Mouse (Mus musculus) adrenal gland, postnatal 25 days (tissue): Measurements from ENCODE around the gene Xylb. TPM values are rescaled to one million over a fixed set of nuclear protein-coding genes. Genes with fewer than 3 reads are reported as not detected.

Experiments
- DNase-seq: peaks from one replicate; pipeline ENCODE4 v3.0.0; 2021; ENCODE audit warnings: mixed read lengths
- total RNA-seq: library from RNA; stranded (reverse); gene quantifications from 2 replicates; pipeline ENCODE4 v1.2.3, GENCODE M21; 2021

Gene Xylb
- total RNA-seq, 1 experiment from 2014 or later, result 2.6 TPM

DNA sequence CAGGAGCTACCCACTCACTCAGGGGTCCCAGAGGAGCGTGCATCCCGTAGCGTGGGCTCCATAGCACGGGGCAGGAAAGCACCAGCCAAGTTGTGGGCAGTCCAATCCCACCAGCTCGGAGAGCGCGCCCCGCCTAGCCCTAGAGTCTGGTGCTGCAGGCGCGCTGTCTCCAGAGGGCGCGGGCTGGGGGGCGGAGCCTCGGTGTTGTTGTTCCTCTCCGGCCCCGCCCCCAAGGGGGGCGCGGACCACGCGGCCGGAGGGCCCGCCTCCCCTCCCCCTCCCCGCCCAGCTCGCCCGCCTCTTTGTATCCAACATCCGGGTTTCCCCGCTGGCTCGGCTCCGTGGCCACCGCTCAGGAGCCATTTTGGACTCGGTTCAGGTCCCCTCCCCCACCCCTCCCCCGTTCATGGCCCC, 44.6 kb downstream of the Xylb start, which contains the start of gene Acvr2b:
Acvr2b (plus strand) TSS at position 318 of the 414 bp plus-strand sequence.
- peak; percentile 96 for DNase-seq

DNA sequence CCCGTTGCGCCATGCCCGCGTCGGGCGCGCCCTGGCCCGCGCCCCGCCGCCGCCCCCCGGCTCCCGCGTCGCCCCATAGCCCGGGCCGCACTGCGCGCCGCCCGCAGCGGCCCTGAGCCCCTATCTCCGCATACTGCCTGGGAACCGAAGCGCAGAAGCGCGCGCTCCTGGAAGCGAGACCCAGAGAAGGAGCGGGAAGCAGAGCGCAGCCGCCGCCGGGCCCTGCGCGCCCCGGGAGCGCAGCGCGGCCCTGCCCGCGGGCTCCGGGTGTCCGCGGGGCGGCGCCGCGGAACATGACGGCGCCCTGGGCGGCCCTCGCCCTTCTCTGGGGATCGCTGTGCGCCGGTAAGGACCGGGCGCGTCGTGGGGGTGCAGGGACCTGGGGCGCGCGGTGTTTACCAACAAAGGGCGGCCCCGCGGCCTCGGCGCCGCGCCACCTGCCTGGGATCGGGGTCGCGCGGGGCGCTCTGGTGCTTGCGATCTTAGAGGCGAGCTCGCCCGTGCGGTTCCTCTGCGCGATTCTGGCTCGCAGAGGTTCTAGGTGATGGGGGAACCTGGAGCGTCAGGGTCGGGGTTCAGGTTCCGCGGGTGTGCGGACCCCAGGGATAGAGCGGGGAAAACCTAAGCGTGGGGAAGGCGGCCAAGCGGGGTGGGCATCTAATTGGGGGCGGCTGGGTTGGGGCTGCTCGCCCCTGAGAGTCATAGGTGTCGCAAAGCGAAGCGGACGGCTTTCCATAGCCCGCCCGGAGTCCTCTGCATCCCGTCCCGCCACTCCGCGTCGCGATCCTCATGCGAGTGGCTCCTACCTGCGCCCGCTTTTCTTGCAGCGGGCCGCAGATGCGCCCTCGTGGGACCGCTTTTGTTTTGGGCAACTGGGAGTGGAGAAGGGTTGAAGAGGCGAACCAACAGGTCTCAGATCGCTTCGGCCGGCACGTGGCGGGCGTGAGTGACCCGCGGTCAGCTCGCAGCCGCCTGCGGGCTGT, 45.4 kb downstream of the Xylb start:
- DNase-seq, result peak; percentile 50

DNA sequence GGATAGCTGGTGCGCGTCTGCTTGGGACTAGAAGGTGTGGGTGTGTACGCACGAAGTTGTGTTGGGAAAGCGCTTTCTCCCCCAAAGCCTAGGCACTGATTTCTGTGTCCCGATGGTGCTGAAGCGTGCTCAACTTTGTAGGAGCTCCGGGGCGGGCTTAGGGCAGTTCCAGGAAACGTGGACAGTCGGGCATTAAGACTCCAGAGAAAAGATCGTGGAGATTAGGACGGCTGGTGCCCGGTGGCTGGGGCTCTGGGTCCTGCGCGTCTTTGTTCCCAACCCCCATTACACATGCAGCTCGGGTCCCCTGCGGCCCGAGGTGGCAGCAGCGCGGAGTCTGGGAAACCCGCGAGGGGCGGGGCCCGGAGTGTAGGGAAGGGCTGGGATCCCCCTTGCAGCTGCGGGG, 46.1 kb downstream of the Xylb start:
- DNase-seq, result peak; percentile 59

DNA sequence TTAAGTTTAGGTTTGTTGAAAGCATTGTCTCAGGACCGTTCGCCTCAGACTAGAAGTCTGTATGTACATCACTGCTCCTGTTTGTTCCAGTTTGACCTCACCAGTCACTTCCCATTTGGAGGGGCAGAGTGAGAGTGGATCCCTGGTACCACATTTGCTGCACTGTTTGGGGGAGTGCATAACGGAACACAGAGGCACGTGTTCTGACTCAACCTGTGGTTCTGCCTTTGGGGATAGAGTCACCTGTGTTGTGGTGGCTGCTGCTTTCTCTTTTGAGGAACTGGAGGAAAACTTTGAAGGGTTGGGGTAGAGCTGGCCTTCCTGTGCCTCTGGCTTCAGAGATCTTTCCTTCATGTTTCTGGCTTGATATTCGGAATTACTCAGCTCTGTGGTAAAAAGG, 46.9 kb downstream of the Xylb start:
- DNase-seq, result no peak

DNA sequence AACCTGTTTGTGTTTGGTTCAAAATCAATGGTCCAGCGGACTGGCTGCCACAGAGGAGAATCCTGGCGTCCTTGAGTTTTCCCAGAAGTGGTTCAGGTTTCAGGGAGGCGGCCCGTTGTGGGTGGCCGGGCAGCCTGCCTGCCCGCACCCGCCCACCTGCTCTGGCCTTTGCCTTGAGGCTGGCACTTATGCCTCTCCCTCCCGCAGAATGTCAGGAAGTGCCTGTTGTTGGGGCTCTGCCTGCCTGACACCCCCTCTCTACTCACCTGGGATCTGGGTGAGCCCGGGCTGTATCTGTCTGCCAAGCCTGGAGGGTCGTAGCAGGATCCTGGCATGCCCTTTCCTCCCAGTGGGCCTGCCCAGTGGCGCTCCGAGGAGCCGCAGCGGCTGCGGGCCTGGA, 50.7 kb downstream of the Xylb start:
- no peak for DNase-seq

DNA sequence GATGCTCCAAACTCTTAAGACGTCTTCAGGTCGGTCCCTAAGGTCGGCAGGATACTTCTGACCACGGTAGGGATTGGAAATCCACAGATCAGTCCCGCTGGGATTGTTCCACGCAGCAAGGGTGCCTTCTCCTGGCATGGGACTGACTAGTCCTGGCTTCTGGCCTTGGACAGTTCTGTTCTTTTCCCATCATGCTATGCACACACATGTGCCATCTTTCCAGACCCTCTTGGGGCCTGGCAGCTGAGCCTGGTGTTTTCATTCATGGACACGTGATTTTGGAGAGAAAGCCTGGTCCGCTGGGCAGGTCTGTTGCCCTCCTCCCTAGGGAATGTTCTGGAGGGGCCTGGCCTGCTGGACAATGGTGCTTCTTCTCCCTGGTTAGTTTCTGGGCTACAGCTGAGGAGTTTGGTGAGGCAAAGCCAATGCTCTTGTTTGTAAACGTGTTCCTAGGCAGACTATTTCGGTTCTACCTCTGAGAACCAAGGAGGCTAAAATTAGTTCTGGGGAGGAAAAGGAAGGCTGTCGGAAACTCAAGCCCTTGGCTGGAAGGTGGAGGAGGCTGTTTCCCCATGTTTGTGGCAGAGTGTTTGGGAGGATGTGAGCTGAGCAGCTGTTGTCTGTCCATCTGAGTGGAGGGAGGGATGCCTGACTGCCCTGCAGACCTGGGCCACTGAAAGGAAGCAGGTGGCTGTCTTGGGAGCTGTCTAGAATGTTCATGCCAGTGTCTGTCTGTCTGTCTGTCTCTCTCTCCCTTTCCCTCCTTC, 51.9 kb downstream of the Xylb start:
- no peak for DNase-seq

DNA sequence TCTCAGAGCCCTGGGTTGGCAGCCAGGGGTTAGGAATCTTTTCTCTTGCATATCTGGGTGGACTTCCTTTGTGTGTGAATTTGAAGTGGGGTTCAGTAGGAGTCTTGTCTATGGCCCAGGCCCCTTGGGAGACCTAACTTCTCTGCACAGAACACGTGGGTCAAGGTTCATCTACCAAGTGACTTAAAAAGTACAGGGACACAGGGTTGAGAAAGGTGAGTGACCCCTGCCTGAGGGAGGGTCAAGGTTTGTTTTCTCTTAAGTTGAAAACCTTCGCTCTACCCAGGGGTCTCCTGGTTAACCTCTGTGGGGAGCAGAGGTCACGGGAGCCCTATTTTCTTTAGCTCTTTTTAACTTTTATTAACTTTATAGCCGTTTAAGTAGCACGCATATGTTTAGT, 52.7 kb downstream of the Xylb start:
- no peak for DNase-seq

DNA sequence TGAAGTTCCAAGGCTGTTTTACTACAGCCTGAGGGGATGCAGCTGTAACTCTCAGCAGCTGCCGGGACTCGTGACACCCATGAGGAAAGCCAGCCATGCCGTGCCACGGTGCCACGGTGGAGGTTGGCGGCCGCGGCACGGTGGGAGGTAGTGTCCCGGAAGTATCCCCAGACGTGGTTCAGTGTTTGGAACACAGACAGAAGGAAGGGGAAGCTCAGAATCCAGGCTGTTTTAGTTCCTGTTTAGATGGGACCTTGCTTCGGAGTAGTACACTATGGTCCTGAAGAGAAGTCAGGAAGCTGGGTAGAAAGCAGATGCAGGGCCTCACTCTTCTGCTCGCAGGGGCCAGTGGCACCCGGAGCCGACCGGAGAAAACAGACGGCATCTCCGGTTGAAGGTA, 60.8 kb downstream of the Xylb start:
- DNase-seq, result no peak

DNA sequence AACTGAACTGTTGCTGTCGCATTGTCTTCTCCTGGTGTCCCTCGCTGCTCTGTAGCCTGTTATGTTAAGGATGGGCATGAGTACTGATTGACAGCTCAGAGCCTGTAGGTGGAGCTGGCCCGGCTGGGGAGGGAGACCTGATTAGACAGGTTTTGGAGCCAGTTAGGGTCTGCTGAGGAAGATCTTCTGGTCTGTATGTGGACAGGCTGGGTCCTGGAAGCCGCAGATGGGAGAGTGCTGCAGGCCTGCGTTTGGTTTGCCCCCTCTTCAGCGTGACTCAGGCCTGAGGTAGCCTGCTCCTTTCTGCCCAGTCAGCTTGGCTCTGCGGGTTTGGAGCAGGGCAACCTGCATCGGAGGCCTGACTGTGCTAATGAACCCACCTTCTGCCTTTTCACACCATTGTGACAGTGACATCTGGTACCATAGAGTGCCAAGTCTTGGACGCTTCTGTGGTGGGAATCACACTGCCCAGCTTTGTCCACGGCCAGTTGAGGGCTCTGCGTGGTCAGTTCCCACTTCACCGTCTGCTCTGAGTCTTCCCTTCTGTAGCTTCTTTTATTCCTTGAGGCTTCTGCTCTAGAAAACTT, 62.8 kb downstream of the Xylb start:
- DNase-seq, result no peak

DNA sequence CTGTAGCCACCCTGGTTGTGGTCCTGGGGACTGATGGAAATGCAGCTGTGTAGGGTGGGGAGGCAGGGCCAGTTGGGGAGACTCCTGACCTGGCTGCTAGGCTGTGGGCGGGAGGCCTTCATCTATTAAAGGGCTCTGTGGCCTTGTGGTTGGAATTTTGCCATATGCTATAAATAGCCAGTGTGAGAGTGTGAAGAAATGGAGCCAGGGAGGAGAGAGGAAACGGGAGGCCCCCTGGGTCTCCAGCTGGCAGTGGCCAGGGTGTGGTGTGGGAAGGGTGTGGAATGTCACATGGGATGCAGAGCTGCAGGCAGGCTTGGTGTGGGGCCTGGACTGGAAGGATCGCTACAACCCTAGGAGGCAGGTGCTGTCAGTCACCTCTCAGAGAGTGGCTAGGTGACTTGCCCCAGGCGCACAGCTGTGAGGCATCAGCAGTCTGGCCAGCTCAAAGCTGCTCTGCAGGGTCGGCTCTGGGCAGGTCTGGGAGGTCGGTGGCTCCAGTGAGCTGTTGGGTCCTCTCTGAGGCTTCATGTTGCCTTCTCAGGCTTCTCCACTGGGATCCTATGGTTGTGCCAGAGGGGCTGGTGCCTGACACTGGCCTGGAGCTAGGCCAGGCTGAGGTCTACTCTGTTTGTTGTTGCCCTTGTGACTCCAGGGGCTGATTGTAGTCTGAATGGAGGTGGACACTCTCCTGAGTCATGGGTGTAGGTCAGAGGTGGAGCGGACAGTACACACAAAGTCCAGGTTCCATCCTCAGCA, 68.2 kb downstream of the Xylb start:
- DNase-seq, result peak; percentile 46

DNA sequence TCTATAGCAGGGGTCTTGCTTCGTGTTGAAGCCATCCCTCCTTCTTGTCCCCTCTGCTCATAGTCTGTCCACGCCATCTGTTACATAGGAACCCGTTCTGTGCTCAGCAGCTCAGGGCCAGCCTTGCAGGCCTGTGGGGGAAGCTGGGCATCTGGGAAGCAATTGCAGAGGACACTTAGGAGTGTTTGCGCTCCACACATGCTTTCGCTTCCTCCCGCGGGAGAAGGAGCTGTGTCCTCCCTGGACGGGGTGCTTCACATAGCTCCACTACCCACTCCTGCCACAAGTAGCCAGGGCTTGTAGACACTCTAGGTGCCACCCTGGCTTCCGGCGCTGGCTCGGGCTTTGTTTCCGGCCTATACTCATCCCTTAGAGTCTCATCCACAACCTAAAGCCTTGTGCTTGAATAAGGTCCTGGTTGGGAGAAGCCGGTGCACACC, 68.8 kb downstream of the Xylb start:
- DNase-seq, result no peak

DNA sequence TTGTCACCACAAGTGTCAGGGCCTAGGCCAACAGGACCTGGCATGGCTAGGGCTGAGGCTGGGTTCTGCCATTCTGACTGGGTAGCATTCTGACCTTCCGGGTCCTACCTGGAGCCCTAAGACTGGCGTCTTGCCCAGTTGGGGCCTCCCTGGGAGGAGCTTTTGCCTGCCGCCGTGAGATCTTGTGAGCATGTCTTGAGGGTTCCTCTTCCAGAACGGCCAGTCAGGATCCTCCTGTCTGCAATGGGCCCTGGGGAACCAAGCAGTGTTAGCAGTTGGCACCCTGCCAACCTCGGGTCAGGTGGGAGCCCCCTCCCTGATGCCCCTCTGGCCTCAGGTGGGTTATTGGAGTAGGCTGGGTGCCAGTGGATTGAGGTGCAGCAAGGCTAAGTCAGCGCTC, 69.3 kb downstream of the Xylb start:
- DNase-seq, result no peak

DNA sequence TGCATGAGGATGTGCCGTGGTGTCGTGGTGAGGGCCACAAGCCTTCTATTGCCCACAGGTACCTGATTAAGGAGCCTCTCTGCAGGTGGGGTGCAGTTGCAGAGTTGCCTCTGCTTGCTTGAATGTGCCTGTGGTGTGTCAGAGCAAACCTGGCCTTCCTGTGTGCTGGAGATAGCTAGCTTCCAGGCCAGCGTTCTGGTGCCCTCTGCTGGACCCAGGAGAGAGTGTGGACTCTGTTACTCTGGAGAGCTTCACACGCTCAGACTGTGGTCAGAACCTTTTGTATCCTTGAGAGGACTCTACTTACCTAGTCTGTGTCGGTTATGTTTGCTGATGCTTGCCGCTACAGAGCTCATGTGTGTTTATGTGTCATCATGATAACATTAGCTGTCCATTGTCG, 73.1 kb downstream of the Xylb start:
- DNase-seq, result peak; percentile 81

DNA sequence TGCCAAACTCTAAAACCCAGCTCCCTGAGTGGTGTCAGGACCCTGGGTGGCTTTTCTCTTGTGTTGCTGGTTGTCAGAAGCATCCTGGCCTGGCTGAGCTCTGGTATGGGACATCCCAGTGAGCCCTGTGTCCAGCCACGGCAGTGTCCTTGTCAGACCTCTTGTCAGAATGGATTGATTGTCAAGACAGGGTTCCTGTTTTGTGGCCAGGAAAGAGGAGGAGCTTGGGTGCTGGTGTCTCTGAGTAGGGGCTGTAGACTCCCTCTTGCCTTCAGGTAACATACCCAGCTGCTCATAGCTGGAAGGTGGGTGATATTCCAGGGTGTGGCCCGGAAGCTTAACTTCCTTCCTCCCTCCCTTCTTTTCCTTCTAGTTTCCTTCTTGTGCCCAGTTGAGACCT, 78.7 kb downstream of the Xylb start:
- DNase-seq, result no peak

DNA sequence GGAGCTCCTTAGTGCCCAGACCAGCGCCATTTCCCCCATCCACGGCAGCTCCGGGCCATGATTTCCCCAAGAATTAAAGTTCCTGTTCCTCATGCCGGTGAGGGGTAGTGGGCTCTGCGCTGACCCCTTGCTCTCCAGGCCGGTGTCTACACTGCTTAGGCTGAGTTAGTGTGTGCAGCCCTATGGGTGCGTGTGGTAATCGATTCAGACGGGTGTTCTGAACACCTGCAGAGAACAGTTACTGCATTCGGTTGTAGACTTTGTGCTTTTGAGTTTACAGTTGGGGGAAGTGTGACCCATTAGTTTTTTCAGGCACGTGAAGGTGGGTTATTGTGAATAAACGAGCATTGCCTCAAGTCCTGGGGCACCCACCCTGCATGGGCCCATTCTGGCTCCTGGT, 80.9 kb downstream of the Xylb start:
- no peak for DNase-seq

DNA sequence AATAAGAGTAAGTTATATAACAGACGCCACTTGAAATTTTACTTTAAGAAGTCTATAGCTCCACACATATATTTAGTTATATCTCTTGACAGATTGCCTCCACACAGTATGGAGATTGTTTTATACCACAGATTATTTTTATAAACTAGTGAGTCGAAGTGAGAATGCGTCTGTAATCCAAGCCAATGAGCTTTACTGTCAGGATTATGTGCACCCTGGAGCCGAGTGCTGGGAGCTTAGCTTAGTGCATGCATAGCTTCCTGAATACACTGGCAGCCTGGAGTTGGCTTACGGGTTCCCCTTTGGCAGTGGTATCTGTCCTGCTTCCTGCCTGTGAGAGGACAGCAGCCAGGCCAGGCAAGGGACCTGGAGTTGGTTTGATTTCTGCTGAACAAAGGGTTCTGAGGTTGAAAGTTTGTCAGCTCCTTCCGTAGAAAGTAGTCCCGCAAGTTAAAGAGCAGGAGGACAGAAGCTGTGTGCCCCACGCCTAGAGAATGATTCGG, 81.4 kb downstream of the Xylb start:
- DNase-seq, result no peak

Other genes starting within 250 kb of the Xylb start
- gene Acaa1b, start 200.3 kb upstream of the Xylb start, total RNA-seq, result 10.8 and 12.1 TPM in 2 replicates
- gene Gm47289, start 198.2 kb upstream of the Xylb start, total RNA-seq, result not detected in 2 replicates
- not detected in 2 replicates for gene Slc22a13, start 148.3 kb upstream of the Xylb start, total RNA-seq
- 33.7 and 37.5 TPM in 2 replicates for gene Oxsr1, start 35.0 kb upstream of the Xylb start, total RNA-seq
- 99.0 and 138 TPM in 2 replicates for gene Acaa1a, start 17.7 kb upstream of the Xylb start, total RNA-seq
- 23.7 and 32.1 TPM in 2 replicates for gene Myd88, start 16.0 kb upstream of the Xylb start, total RNA-seq
- not detected in 2 replicates for gene Slc22a14, start 8.2 kb downstream of the Xylb start, total RNA-seq
- gene Acvr2b, start 44.7 kb downstream of the Xylb start, total RNA-seq, result 10.2 and 10.5 TPM in 2 replicates
- gene Exog, start 87.6 kb downstream of the Xylb start, total RNA-seq, result 4.6 and 5.1 TPM in 2 replicates
- 0.06 TPM in 1 of 2 replicates, not detected in the other for gene Scn5a, start 221.6 kb downstream of the Xylb start, total RNA-seq